ENCODE assay signal across 23 mouse cellular contexts in the genomic region with DNA sequence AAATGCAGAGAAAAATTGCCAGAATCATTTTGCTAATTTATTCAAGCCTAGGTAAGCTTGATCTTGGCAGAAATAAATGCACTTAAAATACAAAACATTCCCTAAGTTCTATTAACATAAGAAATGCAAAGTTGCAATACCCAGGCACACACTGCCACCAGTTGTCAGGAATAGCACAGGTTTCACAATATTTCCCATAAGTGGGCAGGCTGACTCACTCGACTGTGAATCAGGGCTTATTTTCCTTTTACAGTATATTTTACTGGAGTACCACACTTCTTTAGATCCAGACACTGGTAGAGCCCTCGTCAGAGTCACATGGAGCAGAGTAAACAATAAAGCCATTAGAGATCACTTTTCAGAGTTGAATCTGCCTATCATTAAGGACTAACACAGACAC.
A peak's percentile ranks its signal among the peaks of the same experiment; 100 is the strongest.
DNase-seq lines count a peak whose midpoint lies in the region; ATAC-seq lines count a peak whose summit lies in the region.
"Had no signal": no experiment of that assay in that cellular context is flagged by ENCODE, and none has a peak within 500 bp of the region (broad histone marks: within the 10 kb centered on the region; RNA-seq: fewer than 3 reads in every experiment).

No protein-coding gene starts in this region.

- H3K4me3 ChIP-seq in kidney, embryonic 15.5 days (replicated peaks): no peak overlapping the region
- H3K4me3 ChIP-seq: embryonic facial prominence, embryonic 10.5 days; forebrain, embryonic 12.5 days; hindbrain, embryonic 12.5 days; limb, embryonic 12.5 days; liver, embryonic 12.5 days; midbrain, embryonic 12.5 days; neural tube, embryonic 13.5 days had no signal

- H3K9me3 ChIP-seq in kidney, embryonic 15.5 days (replicated peaks): no peaks in the 10 kb centered on the region
- H3K9me3 ChIP-seq: embryonic facial prominence, embryonic 10.5 days; forebrain, embryonic 12.5 days; hindbrain, embryonic 12.5 days; limb, embryonic 12.5 days; liver, embryonic 12.5 days; midbrain, embryonic 12.5 days; neural tube, embryonic 13.5 days had no signal

- H3K4me2 ChIP-seq in kidney, embryonic 15.5 days: no peak overlapping the region
- H3K4me2 ChIP-seq: forebrain, embryonic 12.5 days; heart, embryonic 11.5 days; hindbrain, embryonic 12.5 days; limb, embryonic 12.5 days; liver, embryonic 12.5 days; lung, embryonic 14.5 days; midbrain, embryonic 12.5 days; neural tube, embryonic 13.5 days had no signal

- DNase-seq in frontal cortex, postnatal 10 days (ENCODE audit: low spot score in 2 of 2): no peak
- DNase-seq in left cerebral cortex, adult 18-20 months (ENCODE audit: low spot score in 2 of 2): peak; percentile 7 to 21
- no peak for DNase-seq in left cerebral cortex, postnatal 36 days (ENCODE audit: low spot score in 2 of 2)
- DNase-seq in right cerebral cortex, postnatal 36 days (ENCODE audit: low spot score in 2 of 2): peak; percentile 9 to 32
- no peak for DNase-seq in right cerebral cortex, postnatal 25 days
- DNase-seq in heart, postnatal 14 days: no peak
- DNase-seq: cerebellum, adult 8-10 months; heart, postnatal 10 days; kidney, adult 18-20 months; kidney, postnatal 10 days; lung, embryonic 14.5 days; thymus, postnatal 36 days had no signal

- ATAC-seq in frontal cortex, adult (ENCODE audit: low TSS enrichment): peak; percentile 100
- ATAC-seq in kidney, embryonic 15.5 days (replicated peaks; ENCODE audit: low FRiP score): no peak
- ATAC-seq: liver, embryonic 12.5 days had no signal

- no peaks in the 10 kb centered on the region for H3K36me3 ChIP-seq in kidney, embryonic 15.5 days
- H3K36me3 ChIP-seq: embryonic facial prominence, embryonic 10.5 days; forebrain, embryonic 12.5 days; hindbrain, embryonic 12.5 days; limb, embryonic 12.5 days; liver, embryonic 12.5 days; midbrain, embryonic 12.5 days; neural tube, embryonic 13.5 days had no signal

- no peak overlapping the region for H3K9ac ChIP-seq in kidney, embryonic 15.5 days
- H3K9ac ChIP-seq: forebrain, embryonic 12.5 days; hindbrain, embryonic 12.5 days; limb, embryonic 12.5 days; liver, embryonic 12.5 days; lung, embryonic 14.5 days; midbrain, embryonic 12.5 days; neural tube, embryonic 13.5 days had no signal

- 56% methylated on average over 2 of the region's 2 CpGs for WGBS in kidney, embryonic 15.5 days

- no peaks in the 10 kb centered on the region for H3K27me3 ChIP-seq in kidney, embryonic 15.5 days
- H3K27me3 ChIP-seq: forebrain, embryonic 12.5 days; hindbrain, embryonic 12.5 days; limb, embryonic 12.5 days; liver, embryonic 12.5 days; midbrain, embryonic 12.5 days; neural tube, embryonic 13.5 days had no signal

- intact Hi-C loops in left cerebral cortex, postnatal 36 days (cut with DNase I): no loop called here
- intact Hi-C loops in heart, postnatal 14 days (cut with DNase I): no loop called here

- no peaks in the 10 kb centered on the region for H3K4me1 ChIP-seq in kidney, embryonic 15.5 days
- H3K4me1 ChIP-seq: embryonic facial prominence, embryonic 10.5 days; forebrain, embryonic 12.5 days; hindbrain, embryonic 12.5 days; limb, embryonic 12.5 days; liver, embryonic 12.5 days; midbrain, embryonic 12.5 days; neural tube, embryonic 13.5 days had no signal

- no peak overlapping the region for H3K27ac ChIP-seq in kidney, embryonic 15.5 days
- H3K27ac ChIP-seq: embryonic facial prominence, embryonic 10.5 days; forebrain, embryonic 12.5 days; hindbrain, embryonic 12.5 days; limb, embryonic 12.5 days; liver, embryonic 12.5 days; midbrain, embryonic 12.5 days; neural tube, embryonic 13.5 days; stomach, postnatal 0 days had no signal

Comparison
In these comparisons a context has a peak if more than half of its experiments do, and no peak if none do; other contexts are left out.
1. DNase-seq: peak in left cerebral cortex, adult 18-20 months (2 of 2) and right cerebral cortex, postnatal 36 days (2 of 2); none in frontal cortex, postnatal 10 days (0 of 2), left cerebral cortex, postnatal 36 days (0 of 2), right cerebral cortex, postnatal 25 days (single experiment) and heart, postnatal 14 days (0 of 2).